Mouse (Mus musculus): Measurements from ENCODE around the gene Cep95.
A peak's percentile ranks its signal among the peaks of the same experiment; 100 is the strongest.

Cep95 gene

GRCm38 (mm10) chr11:106815331-106815730 lies 26.3 kb downstream of the Cep95 start:
- DNase-seq: no peak

DNA sequence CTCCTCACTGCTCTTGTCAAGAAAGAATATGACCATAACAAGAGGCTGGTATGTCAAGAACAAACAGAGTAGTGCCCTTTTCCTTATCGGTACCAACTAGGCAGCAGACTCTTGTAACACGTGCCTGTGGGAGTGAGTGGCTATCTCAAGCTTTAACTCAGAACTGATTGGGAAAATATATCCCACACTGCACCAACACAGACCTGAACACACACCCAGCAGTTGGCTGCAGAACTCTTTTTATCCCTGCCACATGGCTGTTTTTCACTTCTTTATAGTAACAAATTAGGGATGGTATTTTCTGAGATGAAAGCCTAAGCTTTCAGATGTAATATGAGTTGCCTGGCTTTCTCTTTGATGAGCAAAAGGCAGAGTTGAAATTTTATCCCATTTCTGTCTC lies 26.7 kb downstream of the Cep95 start:
- no peak for DNase-seq

DNA sequence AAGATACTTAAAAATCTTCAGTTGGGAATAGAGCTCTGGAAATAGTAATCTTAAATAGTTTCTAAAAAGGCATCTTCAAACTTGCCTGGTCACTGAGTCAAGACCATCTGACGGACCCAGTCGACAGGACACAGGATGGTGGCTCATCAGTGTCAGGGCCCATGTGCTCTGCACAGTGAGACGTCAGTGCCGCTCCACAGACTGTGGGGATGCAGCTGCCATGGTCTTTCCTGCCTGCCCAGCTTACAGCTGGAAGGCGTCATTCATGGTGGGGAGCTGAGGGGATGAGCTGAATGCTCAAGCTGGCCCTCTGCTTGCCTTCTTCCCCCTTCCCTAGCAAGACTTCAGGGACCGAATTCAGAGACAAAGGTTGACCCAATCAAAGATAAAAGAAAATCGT lies 27.3 kb downstream of the Cep95 start:
- DNase-seq: no peak

GRCm38 (mm10) chr11:106817156-106817555 lies 28.1 kb downstream of the Cep95 start:
- DNase-seq: no peak

DNA sequence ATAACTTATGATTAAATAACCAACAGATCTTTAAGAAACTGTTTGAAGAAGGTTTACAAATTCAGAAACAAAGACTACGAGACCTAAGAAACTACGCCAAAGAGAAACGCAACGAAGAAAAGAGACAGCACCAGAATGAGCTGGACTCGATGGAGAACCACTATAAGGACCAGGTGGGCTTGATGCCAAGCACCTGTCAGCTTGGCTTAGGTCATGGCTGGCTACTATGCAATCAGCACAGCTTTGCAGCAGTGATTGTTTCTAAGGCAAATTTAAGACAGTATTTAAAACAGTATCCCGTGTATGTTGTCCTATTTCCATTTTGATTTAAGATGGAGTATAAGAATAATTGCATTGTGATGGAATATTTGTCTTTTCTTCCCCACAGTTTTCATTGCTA lies 28.8 kb downstream of the Cep95 start:
- DNase-seq: no peak

- DNase-seq: no peak
Measured at GRCm38 (mm10) chr11:106818341-106818740, 29.3 kb downstream of the Cep95 start.

DNA sequence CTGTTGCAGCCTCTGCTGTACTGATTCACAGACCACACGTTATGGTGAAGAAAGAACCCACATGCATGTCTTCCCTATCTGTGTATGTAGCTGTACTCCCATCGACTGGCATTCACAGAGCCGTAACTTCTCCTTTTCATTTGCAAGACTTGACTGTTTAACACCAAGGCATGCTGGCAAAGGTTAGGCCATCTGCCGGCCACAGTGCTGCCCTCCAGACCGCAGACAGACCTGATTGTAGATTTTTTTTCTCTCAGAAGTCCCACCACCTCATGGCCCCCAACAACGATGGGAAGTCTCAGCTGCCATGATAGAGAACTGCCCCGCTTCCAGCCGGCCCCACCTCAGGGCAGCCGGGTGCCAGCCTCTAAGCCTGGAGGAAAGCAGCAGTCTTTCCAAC lies 30.5 kb downstream of the Cep95 start:
- no peak for DNase-seq

DNA sequence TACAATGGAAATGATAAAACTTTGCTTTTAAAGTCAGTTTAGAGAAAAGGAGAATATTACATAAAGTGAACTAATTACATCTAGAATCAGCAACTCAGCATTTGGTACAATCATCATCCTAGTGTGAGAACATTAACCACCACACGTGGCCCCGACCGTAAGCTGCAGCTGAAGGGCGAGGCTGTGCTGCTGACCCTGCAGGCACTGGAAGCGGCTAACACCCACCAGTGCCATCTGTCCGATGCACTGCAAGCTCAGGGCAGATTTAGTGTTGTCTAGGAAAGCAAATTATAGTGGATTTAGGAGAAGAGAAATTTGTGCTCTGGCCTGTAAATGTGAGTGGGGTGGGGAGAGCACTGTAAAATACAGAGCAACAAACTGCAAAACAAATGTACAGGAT lies 31.2 kb downstream of the Cep95 start:
- no peak for DNase-seq

- peak; percentile 27 for DNase-seq
Measured at GRCm38 (mm10) chr11:106820972-106821371, 31.9 kb downstream of the Cep95 start.

- DNase-seq: no peak
Measured at GRCm38 (mm10) chr11:106821397-106821796, 32.3 kb downstream of the Cep95 start.

GRCm38 (mm10) chr11:106822491-106822890 lies 33.4 kb downstream of the Cep95 start:
- no peak for DNase-seq

DNA sequence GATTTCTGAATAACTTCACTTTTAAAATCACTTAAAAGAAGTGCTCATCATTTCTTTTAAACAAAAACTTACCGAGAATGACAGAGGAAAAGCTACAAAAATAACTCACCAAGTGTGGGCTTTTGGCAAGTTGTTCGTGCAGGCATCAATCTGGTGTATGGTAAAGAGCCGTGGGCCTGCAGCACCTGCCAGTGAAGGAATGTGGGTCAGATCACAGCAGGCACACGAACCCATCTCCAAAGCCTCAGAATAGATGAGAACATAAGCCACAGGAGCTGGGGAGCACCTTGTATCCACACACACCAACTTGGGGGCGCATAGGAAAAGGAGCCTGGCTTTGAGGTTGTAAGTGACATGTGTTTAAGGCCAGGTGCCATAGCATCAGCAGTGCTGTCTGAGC lies 33.9 kb downstream of the Cep95 start:
- no peak for DNase-seq

- DNase-seq: no peak
Measured at GRCm38 (mm10) chr11:106823741-106824140, 34.7 kb downstream of the Cep95 start.

DNA sequence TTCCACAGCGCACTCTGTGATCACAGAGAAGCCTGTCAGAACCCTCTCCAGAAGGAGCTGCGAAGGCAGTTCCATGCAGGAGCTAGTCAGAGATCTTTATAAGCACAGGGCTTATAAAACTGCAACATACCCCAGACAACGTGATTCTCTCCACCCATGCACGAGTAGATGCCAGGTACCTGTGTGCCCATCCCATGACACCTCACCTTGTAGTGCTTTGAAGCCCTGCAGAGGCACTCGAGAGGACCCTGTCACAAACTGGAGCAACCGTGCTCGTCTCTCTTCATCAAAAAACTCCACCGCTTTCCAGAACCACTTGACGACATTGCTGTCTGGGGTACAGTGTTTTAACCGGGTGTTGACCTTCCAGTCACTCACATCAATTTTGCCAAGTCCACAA lies 35.4 kb downstream of the Cep95 start:
- DNase-seq: no peak

GRCm38 (mm10) chr11:106828079-106828478 lies 39.0 kb downstream of the Cep95 start:
- no peak for DNase-seq

DNA sequence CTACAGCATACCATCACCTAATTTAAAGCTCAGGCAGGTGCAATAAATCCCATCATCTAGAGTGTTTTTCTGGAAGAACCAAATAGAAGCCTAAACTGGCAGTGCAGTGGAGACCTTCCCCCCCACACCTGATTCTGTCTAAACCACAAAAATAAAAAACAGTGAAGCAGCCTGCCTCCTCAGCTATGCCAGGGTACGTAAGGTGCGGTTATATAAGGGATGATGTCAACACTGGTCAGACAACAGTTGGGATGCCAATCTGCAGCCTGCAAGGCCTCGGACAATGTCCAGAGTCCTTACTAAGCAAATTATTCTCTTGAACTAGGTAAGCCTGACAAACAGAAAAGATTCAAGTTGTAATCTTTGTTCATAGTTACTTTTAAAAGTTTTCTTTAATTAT lies 53.0 kb downstream of the Cep95 start:
- DNase-seq: no peak

GRCm38 (mm10) chr11:106851438-106851837 lies 62.4 kb downstream of the Cep95 start:
- no peak for DNase-seq
